ENCODE assay signal across 10 mouse cellular contexts in genomic region chr15:79438816-79439215, GRCm38 (mm10). TPM values are rescaled to one million over a fixed set of nuclear protein-coding genes. Genes with fewer than 3 reads are reported as not detected.
DNase-seq lines count a peak whose midpoint lies in the region; ATAC-seq and TF ChIP-seq lines count a peak whose summit lies in the region.
"Had no signal": no experiment of that assay in that cellular context is flagged by ENCODE, and none has a peak within 500 bp of the region (broad histone marks: within the 10 kb centered on the region; RNA-seq: fewer than 3 reads in every experiment).

No protein-coding gene starts in this region.

- H3K27ac ChIP-seq in forebrain, embryonic 10.5 days: no peak overlapping the region
- H3K27ac ChIP-seq in forebrain, embryonic 11.5 days (ENCODE audit: low read depth, low read length): no peak overlapping the region
- H3K27ac ChIP-seq in lung, embryonic 14.5 days (ENCODE audit: low read depth): 0 out of 2 replicates have a peak overlapping the region, but pooled peaks have one; percentile 1
- H3K27ac ChIP-seq in hindbrain, postnatal 0 days: no peak overlapping the region
- no peak overlapping the region; the same call in 1 of the 2 replicates for H3K27ac ChIP-seq in neural tube, embryonic 15.5 days (replicated peaks)

- 0 out of 2 replicates have a peak, but pooled peaks cover 7% of the 10 kb centered on the region for H3K27me3 ChIP-seq in forebrain, embryonic 10.5 days (ENCODE audit: poor library complexity, severe bottlenecking)
- H3K27me3 ChIP-seq in forebrain, embryonic 11.5 days (ENCODE audit: control insufficient read depth, insufficient read depth, low read length): no peaks in the 10 kb centered on the region
- H3K27me3 ChIP-seq in lung, embryonic 14.5 days (ENCODE audit: insufficient read depth, low read length): no peaks in the 10 kb centered on the region
- no peaks in the 10 kb centered on the region for H3K27me3 ChIP-seq in hindbrain, postnatal 0 days (ENCODE audit: insufficient read depth, low read length)
- H3K27me3 ChIP-seq in neural tube, embryonic 15.5 days (replicated peaks): no peaks in the 10 kb centered on the region

- H3K9ac ChIP-seq in forebrain, embryonic 11.5 days (ENCODE audit: low read length): no peak overlapping the region
- H3K9ac ChIP-seq in lung, embryonic 14.5 days: peak overlapping the region; percentile 23; the same call in 1 of the 2 replicates
- no peak overlapping the region; the same call in 1 of the 2 replicates for H3K9ac ChIP-seq in hindbrain, postnatal 0 days (replicated peaks; ENCODE audit: low read length)
- H3K9ac ChIP-seq in neural tube, embryonic 15.5 days (replicated peaks): peak overlapping the region; percentile 32

- DNase-seq in forebrain, embryonic 10.5 days (ENCODE audit: extremely low spot score, low spot score): no peak
- no peak for DNase-seq in forebrain, embryonic 11.5 days (ENCODE audit: low spot score)
- DNase-seq in lung, embryonic 14.5 days: no peak
- DNase-seq in lung, postnatal 36 days: no peak
- no peak for DNase-seq in hindbrain, postnatal 0 days (ENCODE audit: low spot score)
- no peak for DNase-seq in frontal cortex, adult 2 months (ENCODE audit: extremely low spot score in 1 of 2, low spot score in 1 of 2)
- DNase-seq: gastrocnemius, postnatal 36 days; spleen, adult 18-20 months had no signal

- TF ChIP-seq CTCF in lung, embryonic 14.5 days (IDR thresholded peaks at IDR 0.05; ENCODE audit: low read depth): no peak
- TF ChIP-seq CTCF in hindbrain, postnatal 0 days (IDR thresholded peaks at IDR 0.05; ENCODE audit: low read depth): no peak

- H3K9me3 ChIP-seq in forebrain, embryonic 10.5 days: no peaks in the 10 kb centered on the region
- no peaks in the 10 kb centered on the region for H3K9me3 ChIP-seq in forebrain, embryonic 11.5 days (ENCODE audit: control insufficient read depth, low read length)
- H3K9me3 ChIP-seq in lung, embryonic 14.5 days (ENCODE audit: low read depth, low read length): no peaks in the 10 kb centered on the region
- H3K9me3 ChIP-seq in hindbrain, postnatal 0 days (ENCODE audit: low read length): no peaks in the 10 kb centered on the region
- H3K9me3 ChIP-seq in neural tube, embryonic 15.5 days (replicated peaks): no peaks in the 10 kb centered on the region

- WGBS in forebrain, embryonic 10.5 days: 90% methylated on average over 8 of the region's 8 CpGs
- 89% methylated on average over 8 of the region's 8 CpGs for whole genome bisulfite sequencing in forebrain, embryonic 11.5 days
- 61% methylated on average over 8 of the region's 8 CpGs for WGBS in lung, embryonic 14.5 days
- 75% methylated on average over 8 of the region's 8 CpGs for WGBS in hindbrain, postnatal 0 days
- 62% methylated on average over 8 of the region's 8 CpGs for WGBS in neural tube, embryonic 15.5 days

- no peak for ATAC-seq in forebrain, embryonic 11.5 days (replicated peaks; ENCODE audit: low FRiP score)
- no peak for ATAC-seq in lung, embryonic 14.5 days (ENCODE audit: insufficient read depth)
- no peak for ATAC-seq in hindbrain, postnatal 0 days
- ATAC-seq in neural tube, embryonic 15.5 days (ENCODE audit: low FRiP score): no peak
- no peak for ATAC-seq in monocyte, adult 5-6 weeks (replicated peaks; ENCODE audit: insufficient number of reproducible peaks, low FRiP score, low TSS enrichment, poor library complexity, severe bottlenecking)

- H3K4me1 ChIP-seq in forebrain, embryonic 10.5 days: peaks cover 82% of the 10 kb centered on the region
- H3K4me1 ChIP-seq in forebrain, embryonic 11.5 days (replicated peaks; ENCODE audit: control insufficient read depth, insufficient read depth, low read length): peaks cover 15% of the 10 kb centered on the region
- peaks cover 31% of the 10 kb centered on the region for H3K4me1 ChIP-seq in lung, embryonic 14.5 days (ENCODE audit: insufficient read depth)
- peaks cover 54% of the 10 kb centered on the region for H3K4me1 ChIP-seq in hindbrain, postnatal 0 days (ENCODE audit: insufficient read depth, low read length)
- peaks cover 77% of the 10 kb centered on the region for H3K4me1 ChIP-seq in neural tube, embryonic 15.5 days

- H3K4me3 ChIP-seq in forebrain, embryonic 10.5 days: peak overlapping the region; percentile 96; the same call in 1 of the 2 replicates
- no peak overlapping the region for H3K4me3 ChIP-seq in forebrain, embryonic 11.5 days (ENCODE audit: low read depth, low read length)
- H3K4me3 ChIP-seq in lung, embryonic 14.5 days (ENCODE audit: low read depth, low read length): no peak overlapping the region
- no peak overlapping the region for H3K4me3 ChIP-seq in hindbrain, postnatal 0 days (ENCODE audit: low read length)
- H3K4me3 ChIP-seq in neural tube, embryonic 15.5 days (replicated peaks): no peak overlapping the region; the same call in 1 of the 2 replicates

- peaks cover 60% of the 10 kb centered on the region for H3K36me3 ChIP-seq in forebrain, embryonic 10.5 days (replicated peaks)
- H3K36me3 ChIP-seq in forebrain, embryonic 11.5 days (ENCODE audit: control insufficient read depth, insufficient read depth, low read length): peaks cover 31% of the 10 kb centered on the region
- H3K36me3 ChIP-seq in lung, embryonic 14.5 days (ENCODE audit: insufficient read depth): peaks cover 51% of the 10 kb centered on the region
- H3K36me3 ChIP-seq in hindbrain, postnatal 0 days (ENCODE audit: insufficient read depth, low read length): peaks cover 9% of the 10 kb centered on the region; the same call in 1 of the 2 replicates
- peaks cover 32% of the 10 kb centered on the region for H3K36me3 ChIP-seq in neural tube, embryonic 15.5 days

- no peak overlapping the region for H3K4me2 ChIP-seq in forebrain, embryonic 11.5 days (ENCODE audit: low read depth, low read length, severe bottlenecking)
- peak overlapping the region; percentile 65; the same call in 1 of the 2 replicates for H3K4me2 ChIP-seq in lung, embryonic 14.5 days
- H3K4me2 ChIP-seq in hindbrain, postnatal 0 days (ENCODE audit: low read depth, low read length): peak overlapping the region; percentile 98; the same call in 1 of the 2 replicates
- peak overlapping the region; percentile 92 for H3K4me2 ChIP-seq in neural tube, embryonic 15.5 days

RNA-seq across cellular contexts. Expression of gene Csnk1e, which starts 16.6 kb away (rescaled TPM):
- 117 and 123 TPM in 2 replicates for polyA plus RNA-seq in forebrain, embryonic 10.5 days (2016; fragmentation: Nextera tagmentation; extraction: Ambion mirVana)
- polyA plus RNA-seq in forebrain, embryonic 11.5 days (2014; fragmentation: Nextera tagmentation; extraction: Ambion mirVana): 209 and 213 TPM in 2 replicates
- polyA plus RNA-seq in lung, embryonic 14.5 days (2014; fragmentation: Nextera tagmentation; extraction: Ambion mirVana): 93.2 and 99.6 TPM in 2 replicates
- total RNA-seq in hindbrain, postnatal 0 days (2014; rRNA removed): 323 and 374 TPM in 2 replicates
- 158 and 178 TPM in 2 replicates for polyA plus RNA-seq in hindbrain, postnatal 0 days (2015; fragmentation: Nextera tagmentation; extraction: Ambion mirVana)
- 178 and 216 TPM in 2 replicates for polyA plus RNA-seq in neural tube, embryonic 15.5 days (2015; fragmentation: Nextera tagmentation; extraction: Ambion mirVana)
- 40.4 to 66.9 TPM (median 49.9 TPM) in 3 replicates for total RNA-seq in monocyte, adult 5-6 weeks (2017)
- 195 and 198 TPM in 2 replicates for polyA plus RNA-seq in frontal cortex, adult 2 months (2012; rRNA removed)

RNA-seq across cellular contexts. Expression of gene Tmem184b, which starts 35.4 kb away (rescaled TPM):
- polyA plus RNA-seq in forebrain, embryonic 10.5 days (2016; fragmentation: Nextera tagmentation; extraction: Ambion mirVana): 50.0 and 56.1 TPM in 2 replicates
- polyA plus RNA-seq in forebrain, embryonic 11.5 days (2014; fragmentation: Nextera tagmentation; extraction: Ambion mirVana): 52.3 and 55.2 TPM in 2 replicates
- 77.3 and 78.3 TPM in 2 replicates for polyA plus RNA-seq in lung, embryonic 14.5 days (2014; fragmentation: Nextera tagmentation; extraction: Ambion mirVana)
- 72.4 and 113 TPM in 2 replicates for total RNA-seq in hindbrain, postnatal 0 days (2014; rRNA removed)
- polyA plus RNA-seq in hindbrain, postnatal 0 days (2015; fragmentation: Nextera tagmentation; extraction: Ambion mirVana): 26.6 and 31.6 TPM in 2 replicates
- polyA plus RNA-seq in neural tube, embryonic 15.5 days (2015; fragmentation: Nextera tagmentation; extraction: Ambion mirVana): 43.1 and 46.3 TPM in 2 replicates
- total RNA-seq in monocyte, adult 5-6 weeks (2017): 10.6 to 25.9 TPM (median 19.9 TPM) in 3 replicates
- 73.0 and 78.2 TPM in 2 replicates for polyA plus RNA-seq in frontal cortex, adult 2 months (2012; rRNA removed)

Comparison
In these comparisons a context has a peak if more than half of its experiments do, and no peak if none do; other contexts are left out.
1. H3K9ac ChIP-seq: peak in lung, embryonic 14.5 days (single experiment) and neural tube, embryonic 15.5 days (single experiment); none in forebrain, embryonic 11.5 days (single experiment) and hindbrain, postnatal 0 days (single experiment).